Mouse (Mus musculus) midbrain, embryonic 14.5 days (tissue): ENCODE measurements around the gene Larp4. TPM values are rescaled to one million over a fixed set of nuclear protein-coding genes. Genes with fewer than 3 reads are reported as not detected.

Experiments
- ATAC-seq: fragments of 200-750 bp; cut with Nextera tagmentation; 2 replicates; pipeline ENCODE4 v1.8.0; 2017; ENCODE audit warnings: moderate number of reproducible peaks, moderate library complexity; ENCODE audit not compliant: low FRiP score, low TSS enrichment
- DNase-seq: peaks from one replicate; pipeline ENCODE4 v3.0.0-alpha.2; 2015
- H3K27ac ChIP-seq: fragments of 300-500 bp; sonication (generic); replicated peaks from 2 replicates; pipeline ENCODE4 v1.5.1; 2014; ENCODE audit warnings: mild to moderate bottlenecking, low read depth, low read length, moderate library complexity
- H3K27me3 ChIP-seq: fragments of 300-500 bp; sonication (generic); 2 replicates; pipeline ENCODE4 v1.6.1; 2014; ENCODE audit warnings: low read length, control low read depth, mixed read lengths; ENCODE audit not compliant: control insufficient read depth, insufficient read depth
- H3K36me3 ChIP-seq: fragments of 300-500 bp; sonication (generic); 2 replicates; pipeline ENCODE4 v1.6.1; 2014; ENCODE audit warnings: low read length, control low read depth; ENCODE audit not compliant: control insufficient read depth, insufficient read depth
- H3K4me1 ChIP-seq: fragments of 300-500 bp; sonication (generic); 2 replicates; pipeline ENCODE4 v1.6.1; 2014; ENCODE audit warnings: mild to moderate bottlenecking, antibody characterized with exemption, low read length, control low read depth; ENCODE audit not compliant: control insufficient read depth, insufficient read depth
- H3K4me2 ChIP-seq: fragments of 300-500 bp; sonication (generic); 2 replicates; pipeline ENCODE4 v1.6.1; 2014; ENCODE audit warnings: mild to moderate bottlenecking, low read length, moderate library complexity
- H3K4me3 ChIP-seq: fragments of 300-500 bp; sonication (generic); replicated peaks from 2 replicates; pipeline ENCODE4 v1.5.1; 2014; ENCODE audit warnings: low read depth, low read length
- H3K9ac ChIP-seq: fragments of 300-500 bp; sonication (generic); replicated peaks from 2 replicates; pipeline ENCODE4 v1.6.1; 2014; ENCODE audit warnings: mild to moderate bottlenecking, low read length, moderate library complexity
- H3K9me3 ChIP-seq: fragments of 300-500 bp; sonication (generic); 2 replicates; pipeline ENCODE4 v1.6.1; 2016; ENCODE audit warnings: low read length, control low read depth, mixed read lengths; ENCODE audit not compliant: control insufficient read depth
- WGBS: fragments of 180-500 bp; shearing (Covaris S2); extraction: QIAGEN DNeasy Blood & Tissue Kit; methylation state at CpG from one replicate; pipeline ENCODE4 v1.1.7; 2014; 5-methylcytosine and 5-hydroxymethylcytosine counted together
- polyA plus RNA-seq: library from polyadenylated mRNA; unstranded; fragments of >200 nt; fragmentation: Nextera tagmentation; extraction: Ambion mirVana; gene quantifications from 2 replicates; pipeline ENCODE4 v1.2.1, GENCODE M21; 2014

The Larp4 gene
- polyA plus RNA-seq, 1 experiment from 2014 or later = 28.6 TPM

DNA sequence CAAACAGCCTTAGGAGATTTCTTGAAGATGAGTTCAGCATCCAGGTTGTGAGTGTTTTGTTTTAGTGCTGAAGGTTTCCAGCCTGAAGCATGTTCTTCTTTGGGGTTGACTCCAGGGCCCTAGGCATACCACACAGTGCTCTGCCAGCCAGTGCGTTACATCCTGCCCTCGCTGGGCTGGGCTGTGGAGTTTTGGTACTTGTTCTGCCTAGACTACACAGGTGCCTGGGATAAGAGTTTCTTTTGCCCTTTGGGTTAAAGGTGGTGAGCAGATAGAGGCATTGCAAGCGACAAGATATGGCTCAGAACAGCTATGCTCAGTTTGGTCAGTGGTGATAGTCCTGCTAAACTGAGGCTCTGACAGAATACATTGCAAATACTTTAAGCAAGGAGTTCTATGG, 88.3 kb downstream of the Larp4 start:
- H3K27me3 ChIP-seq = no peaks in the 10 kb centered on the region
- H3K4me2 ChIP-seq = no peak overlapping the region
- 0 out of 2 replicates have a peak, but pooled peaks cover 2% of the 10 kb centered on the region for H3K36me3 ChIP-seq
- H3K4me1 ChIP-seq = peaks cover 8% of the 10 kb centered on the region; the same call in 1 of the 2 replicates
- no peak overlapping the region for H3K9ac ChIP-seq
- DNase-seq (no peak), ATAC-seq (no peak)
- H3K27ac ChIP-seq = no peak overlapping the region
- H3K4me3 ChIP-seq = no peak overlapping the region
- 94% methylated on average over 3 of the region's 3 CpGs for WGBS
- H3K9me3 ChIP-seq = no peaks in the 10 kb centered on the region

DNA sequence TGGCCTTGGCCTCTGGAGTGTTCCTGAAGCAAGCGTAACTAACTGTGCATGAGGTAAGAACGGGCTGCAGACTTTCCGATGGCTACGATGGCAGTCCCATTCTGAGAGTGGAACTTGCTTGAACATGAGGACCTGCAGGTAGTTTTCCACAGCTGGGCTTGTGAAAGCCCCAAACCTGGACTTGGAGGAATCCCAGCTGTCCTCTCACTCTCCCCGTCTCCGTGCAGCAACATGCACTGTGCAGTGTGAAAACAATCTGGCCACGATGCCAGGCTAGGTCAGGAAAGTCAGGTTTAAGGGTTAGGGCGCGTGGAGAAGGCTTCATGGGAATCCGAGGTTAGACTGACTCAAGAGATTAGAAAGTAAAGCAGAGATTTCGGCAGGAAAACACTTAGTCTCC, 89.0 kb downstream of the Larp4 start:
- ATAC-seq = no peak
- Histone ChIP-seq H3K27me3 (no peaks in the 10 kb centered on the region), H3K27ac (0 out of 2 replicates have a peak overlapping the region, but pooled peaks have one; percentile 8), H3K9me3 (no peaks in the 10 kb centered on the region), H3K4me1 (peaks cover 8% of the 10 kb centered on the region; the same call in 1 of the 2 replicates), H3K9ac (no peak overlapping the region), H3K36me3 (no peaks in the 10 kb centered on the region), H3K4me2 (no peak overlapping the region), H3K4me3 (no peak overlapping the region)
- 75% methylated on average over 11 of the region's 11 CpGs for WGBS
- no peak for DNase-seq

GRCm38 (mm10) chr15:100059626-100060311, 89.9 kb downstream of the Larp4 start:
- Histone ChIP-seq H3K9ac (no peak overlapping the region), H3K4me2 (no peak overlapping the region), H3K27ac (no peak overlapping the region), H3K4me1 (peaks cover 8% of the 10 kb centered on the region; the same call in 1 of the 2 replicates), H3K27me3 (no peaks in the 10 kb centered on the region), H3K36me3 (no peaks in the 10 kb centered on the region), H3K9me3 (no peaks in the 10 kb centered on the region), H3K4me3 (no peak overlapping the region)
- 76% methylated on average over 7 of the region's 7 CpGs for WGBS
- ATAC-seq (no peak), DNase-seq (no peak)

GRCm38 (mm10) chr15:100060513-100061140, 90.8 kb downstream of the Larp4 start:
- H3K9me3 ChIP-seq = no peaks in the 10 kb centered on the region
- peaks cover 8% of the 10 kb centered on the region; the same call in 1 of the 2 replicates for H3K4me1 ChIP-seq
- H3K27me3 ChIP-seq = no peaks in the 10 kb centered on the region
- WGBS = 83% methylated on average over 4 of the region's 4 CpGs
- ATAC-seq (no peak), DNase-seq (no peak)
- no peak overlapping the region for H3K9ac ChIP-seq
- H3K36me3 ChIP-seq = no peaks in the 10 kb centered on the region
- no peak overlapping the region for H3K27ac ChIP-seq
- no peak overlapping the region for H3K4me2 ChIP-seq
- no peak overlapping the region for H3K4me3 ChIP-seq

- Histone ChIP-seq H3K4me1 (peaks cover 8% of the 10 kb centered on the region; the same call in 1 of the 2 replicates), H3K9ac (no peak overlapping the region), H3K9me3 (no peaks in the 10 kb centered on the region), H3K4me3 (no peak overlapping the region), H3K27me3 (no peaks in the 10 kb centered on the region), H3K36me3 (no peaks in the 10 kb centered on the region), H3K27ac (no peak overlapping the region), H3K4me2 (no peak overlapping the region)
- WGBS = 95% methylated on average over 3 of the region's 3 CpGs
- DNase-seq (no peak), ATAC-seq (no peak)
These were observed 91.5 kb downstream of the Larp4 start for GRCm38 (mm10) chr15:100061377-100061776.

- WGBS = 92% methylated on average over 13 of the region's 13 CpGs
- Histone ChIP-seq H3K27ac (no peak overlapping the region), H3K9me3 (no peaks in the 10 kb centered on the region), H3K4me2 (no peak overlapping the region), H3K36me3 (no peaks in the 10 kb centered on the region), H3K9ac (no peak overlapping the region), H3K4me3 (no peak overlapping the region), H3K4me1 (peaks cover 8% of the 10 kb centered on the region; the same call in 1 of the 2 replicates), H3K27me3 (no peaks in the 10 kb centered on the region)
- ATAC-seq = no peak
- no peak for DNase-seq
These were observed 93.4 kb downstream of the Larp4 start for GRCm38 (mm10) chr15:100063229-100063773.

Other genes starting within 250 kb of the Larp4 start
- gene Cox14, start 244.4 kb upstream of the Larp4 start, polyA plus RNA-seq = 168 and 206 TPM in 2 replicates
- 70.9 and 74.5 TPM in 2 replicates for gene Cers5, start 197.2 kb upstream of the Larp4 start, polyA plus RNA-seq
- gene Lima1, start 94.6 kb upstream of the Larp4 start, polyA plus RNA-seq = 8.5 and 15.3 TPM in 2 replicates
- gene Fam186a, start 3.0 kb upstream of the Larp4 start, polyA plus RNA-seq = not detected in 2 replicates
- gene Dip2b, start 68.6 kb downstream of the Larp4 start, polyA plus RNA-seq = 30.1 and 31.1 TPM in 2 replicates